Mouse (Mus musculus) c-Kit-positive CD71-negative TER-119-negative erythroid progenitor cells, embryonic 14.5 days (primary cell): ENCODE data around the gene Dpep1.
A peak's percentile ranks its signal among the peaks of the same experiment; 100 is the strongest.
"Not testable (repeated sequence)": the region's sequence is repeated elsewhere in the genome, so short reads cannot be mapped to it uniquely, and the experiment has no call there.

Source experiments
- DNase-seq: peaks from one replicate; pipeline ENCODE4 v3.0.0-alpha.2; 2013; ENCODE audit warnings: low read depth

Dpep1 gene

GRCm38 (mm10) chr8:123212321-123213117, 26.5 kb downstream of the Dpep1 start, which contains the start of the genes Chmp1a and Spata33:
Gene Chmp1a, minus strand, starts transcription at chr8:123212763.
Gene Spata33, plus strand, starts transcription at chr8:123212832.
- DNase-seq: peak; percentile 83

GRCm38 (mm10) chr8:123213118-123213772, 27.2 kb downstream of the Dpep1 start:
- no peak for DNase-seq

GRCm38 (mm10) chr8:123215430-123215829, 29.4 kb downstream of the Dpep1 start:
- DNase-seq: no peak

GRCm38 (mm10) chr8:123220917-123221316, 34.9 kb downstream of the Dpep1 start:
- DNase-seq: no peak

- peak; percentile 92 for DNase-seq
Measured at GRCm38 (mm10) chr8:123224278-123225266, 38.5 kb downstream of the Dpep1 start, which contains the start of gene Cdk10. Gene Cdk10, plus strand, starts transcription at chr8:123224842.

- DNase-seq: no peak
Measured at GRCm38 (mm10) chr8:123228416-123228815, 42.4 kb downstream of the Dpep1 start.

GRCm38 (mm10) chr8:123230326-123230725, 44.3 kb downstream of the Dpep1 start:
- DNase-seq: not testable (repeated sequence)

- DNase-seq: no peak
Measured at GRCm38 (mm10) chr8:123231742-123232141, 45.7 kb downstream of the Dpep1 start.

GRCm38 (mm10) chr8:123232553-123232952, 46.5 kb downstream of the Dpep1 start:
- DNase-seq: no peak

GRCm38 (mm10) chr8:123233300-123233699, 47.3 kb downstream of the Dpep1 start:
- DNase-seq: no peak

GRCm38 (mm10) chr8:123233760-123234159, 47.7 kb downstream of the Dpep1 start:
- DNase-seq: no peak

GRCm38 (mm10) chr8:123234918-123235519, 49.0 kb downstream of the Dpep1 start:
- DNase-seq: no peak

- peak; percentile 79 for DNase-seq
Measured at GRCm38 (mm10) chr8:123235520-123236497, 49.8 kb downstream of the Dpep1 start, which contains the start of gene Spata2l. Gene Spata2l, minus strand, starts transcription at chr8:123236233.

GRCm38 (mm10) chr8:123239398-123239797, 53.4 kb downstream of the Dpep1 start:
- DNase-seq: no peak

GRCm38 (mm10) chr8:123242107-123242923, 56.3 kb downstream of the Dpep1 start:
- no peak for DNase-seq

GRCm38 (mm10) chr8:123243053-123243452, 57.0 kb downstream of the Dpep1 start:
- DNase-seq: no peak

- no peak for DNase-seq
Measured at GRCm38 (mm10) chr8:123244382-123244781, 58.3 kb downstream of the Dpep1 start.

GRCm38 (mm10) chr8:123245543-123245942, 59.5 kb downstream of the Dpep1 start:
- DNase-seq: no peak

GRCm38 (mm10) chr8:123247748-123248147, 61.7 kb downstream of the Dpep1 start:
- DNase-seq: no peak
